Mouse (Mus musculus) forebrain, embryonic 12.5 days (tissue): ENCODE measurements around the gene Ralgps1. TPM values are rescaled to one million over a fixed set of nuclear protein-coding genes. Genes with fewer than 3 reads are reported as not detected.

ENCODE experiments used
- ATAC-seq: fragments of 200-750 bp; cut with Nextera tagmentation; 2 replicates; pipeline ENCODE4 v1.8.0; 2017; ENCODE audit warnings: moderate TSS enrichment; ENCODE audit not compliant: low FRiP score
- H3K27ac ChIP-seq: fragments of 300-500 bp; sonication (generic); 2 replicates; pipeline ENCODE4 v1.5.1; 2016; ENCODE audit warnings: mild to moderate bottlenecking
- H3K27me3 ChIP-seq: fragments of 300-500 bp; sonication (generic); 2 replicates; pipeline ENCODE4 v1.6.1; 2016; ENCODE audit warnings: mild to moderate bottlenecking
- H3K36me3 ChIP-seq: fragments of 300-500 bp; sonication (generic); replicated peaks from 2 replicates; pipeline ENCODE4 v1.6.1; 2016; ENCODE audit warnings: mild to moderate bottlenecking
- H3K4me1 ChIP-seq: fragments of 300-500 bp; sonication (generic); 2 replicates; pipeline ENCODE4 v1.6.1; 2016
- H3K4me2 ChIP-seq: fragments of 300-500 bp; sonication (generic); 2 replicates; pipeline ENCODE4 v1.6.1; 2016; ENCODE audit warnings: mild to moderate bottlenecking, moderate library complexity
- H3K4me3 ChIP-seq: fragments of 300-500 bp; sonication (generic); replicated peaks from 2 replicates; pipeline ENCODE4 v1.5.1; 2016; ENCODE audit warnings: mild to moderate bottlenecking
- H3K9ac ChIP-seq: fragments of 300-500 bp; sonication (generic); 2 replicates; pipeline ENCODE4 v1.6.1; 2016; ENCODE audit warnings: mild to moderate bottlenecking
- H3K9me3 ChIP-seq: fragments of 300-500 bp; sonication (generic); 2 replicates; pipeline ENCODE4 v1.6.1; 2016
- WGBS: fragments of 180-500 bp; shearing (Covaris S2); methylation state at CpG from one replicate; pipeline ENCODE4 v1.1.7; 2016; 5-methylcytosine and 5-hydroxymethylcytosine counted together
- microRNA-seq: library from miRNA; unstranded; fragments of <30 nt; microRNA quantifications from one replicate; pipeline ENCODE4, GENCODE M21; 2017
- polyA plus RNA-seq: library from polyadenylated mRNA; unstranded; fragments of >200 nt; fragmentation: Nextera tagmentation; extraction: Ambion mirVana; gene quantifications from 2 replicates; pipeline ENCODE4 v1.2.1, GENCODE M21; 2016

Ralgps1 gene
- polyA plus RNA-seq, 1 experiment from 2014 or later = 23.8 TPM

GRCm38 (mm10) chr2:33086016-33086596, 285.2 kb downstream of the Ralgps1 start:
- Histone ChIP-seq H3K4me3 (no peak overlapping the region), H3K4me1 (no peaks in the 10 kb centered on the region), H3K27ac (no peak overlapping the region), H3K36me3 (no peaks in the 10 kb centered on the region), H3K9ac (no peak overlapping the region), H3K9me3 (no peaks in the 10 kb centered on the region), H3K27me3 (no peaks in the 10 kb centered on the region), H3K4me2 (no peak overlapping the region)
- ATAC-seq = no peak
- 42% methylated on average over 7 of the region's 7 CpGs for WGBS

GRCm38 (mm10) chr2:33084221-33084620, 287.1 kb downstream of the Ralgps1 start:
- Histone ChIP-seq H3K27ac (no peak overlapping the region), H3K9ac (no peak overlapping the region), H3K4me3 (no peak overlapping the region), H3K9me3 (no peaks in the 10 kb centered on the region), H3K27me3 (no peaks in the 10 kb centered on the region), H3K4me2 (no peak overlapping the region), H3K36me3 (no peaks in the 10 kb centered on the region), H3K4me1 (no peaks in the 10 kb centered on the region)
- 88% methylated on average over 3 of the region's 3 CpGs for WGBS
- ATAC-seq = no peak

Small RNAs within 50 kb of the gene (microRNA-seq; reads per million reads assigned to microRNA genes)
- not detected for gene Gm25998

Other genes with a start within 250 kb of the Ralgps1 start
- 14.5 and 15.1 TPM in 2 replicates for gene Garnl3, start 239.8 kb downstream of the Ralgps1 start, polyA plus RNA-seq
- 17.4 and 18.1 TPM in 2 replicates for gene Angptl2, start 155.4 kb downstream of the Ralgps1 start, polyA plus RNA-seq
- gene Zbtb34, start 59.8 kb upstream of the Ralgps1 start, polyA plus RNA-seq = 10.4 and 12.4 TPM in 2 replicates
- gene Zbtb43, start 97.1 kb upstream of the Ralgps1 start, polyA plus RNA-seq = 28.2 and 30.2 TPM in 2 replicates